Mouse (Mus musculus) E14TG2a.4 (cell line): Measurements from ENCODE around the gene Rapgef3.

Experiments used
- H3K27me3 ChIP-seq: 2 replicates; pipeline ENCODE4 v1.6.1; 2014; ENCODE audit warnings: low read length, control low read depth; ENCODE audit not compliant: insufficient read depth
- H3K36me3 ChIP-seq: 2 replicates; pipeline ENCODE4 v1.6.1; 2014; ENCODE audit warnings: low read length, control low read depth; ENCODE audit not compliant: insufficient read depth
- H3K4me1 ChIP-seq: replicated peaks from 2 replicates; pipeline ENCODE4 v1.6.1; 2014; ENCODE audit warnings: low read depth, low read length, control low read depth
- H3K4me3 ChIP-seq: replicated peaks from 2 replicates; pipeline ENCODE4 v1.5.1; 2014; ENCODE audit warnings: mild to moderate bottlenecking, low read length
- H3K9me3 ChIP-seq: 2 replicates; pipeline ENCODE4 v1.6.1; 2014; ENCODE audit warnings: low read length, control low read depth
- CTCF ChIP-seq: conservative IDR thresholded peaks from 2 replicates; pipeline ENCODE4 v1.5.1; 2014; ENCODE audit warnings: low read length
- NANOG ChIP-seq: IDR thresholded peaks from 2 replicates; pipeline ENCODE4 v1.6.1; 2014; ENCODE audit warnings: borderline replicate concordance, low read length, mixed read lengths
- POU5F1 ChIP-seq: IDR thresholded peaks from 2 replicates; pipeline ENCODE4 v1.6.1; 2014; ENCODE audit warnings: low read length, borderline replicate concordance

Gene Rapgef3

GRCm38 (mm10) chr15:97787799-97788667 is 20.3 kb upstream of the Rapgef3 start:
- H3K27me3 ChIP-seq = peaks cover 12% of the 10 kb centered on the region
- TF ChIP-seq NANOG = no peak
- no peak for TF ChIP-seq POU5F1
- TF ChIP-seq CTCF = no peak
- H3K36me3 ChIP-seq = peaks cover 17% of the 10 kb centered on the region
- H3K4me1 ChIP-seq = peaks cover 57% of the 10 kb centered on the region
- peak overlapping the region; percentile 45; the same call in 1 of the 2 replicates for H3K4me3 ChIP-seq
- H3K9me3 ChIP-seq = no peaks in the 10 kb centered on the region

GRCm38 (mm10) chr15:97787148-97787798 is 19.5 kb upstream of the Rapgef3 start:
- peaks cover 63% of the 10 kb centered on the region for H3K4me1 ChIP-seq
- H3K36me3 ChIP-seq = peaks cover 13% of the 10 kb centered on the region
- no peak for TF ChIP-seq NANOG
- no peak for TF ChIP-seq POU5F1
- no peaks in the 10 kb centered on the region for H3K9me3 ChIP-seq
- H3K4me3 ChIP-seq = peak overlapping the region; percentile 45; the same call in 1 of the 2 replicates
- peaks cover 20% of the 10 kb centered on the region for H3K27me3 ChIP-seq

- Histone ChIP-seq H3K4me3 (peak overlapping the region; percentile 45; the same call in 1 of the 2 replicates), H3K27me3 (peaks cover 25% of the 10 kb centered on the region), H3K4me1 (peaks cover 70% of the 10 kb centered on the region), H3K9me3 (no peaks in the 10 kb centered on the region), H3K36me3 (peaks cover 13% of the 10 kb centered on the region)
- TF ChIP-seq NANOG (no peak), CTCF (no peak), POU5F1 (no peak)
These were observed 18.8 kb upstream of the Rapgef3 start for GRCm38 (mm10) chr15:97786412-97787112.

GRCm38 (mm10) chr15:97785731-97786411 is 18.1 kb upstream of the Rapgef3 start:
- H3K36me3 ChIP-seq = peaks cover 6% of the 10 kb centered on the region
- H3K4me1 ChIP-seq = peaks cover 73% of the 10 kb centered on the region
- no peak overlapping the region for H3K4me3 ChIP-seq
- peaks cover 25% of the 10 kb centered on the region for H3K27me3 ChIP-seq
- no peak for TF ChIP-seq NANOG
- TF ChIP-seq POU5F1 = no peak
- no peak for TF ChIP-seq CTCF
- no peaks in the 10 kb centered on the region for H3K9me3 ChIP-seq

GRCm38 (mm10) chr15:97784561-97785161 is 16.9 kb upstream of the Rapgef3 start:
- TF ChIP-seq POU5F1 = no peak
- no peak for TF ChIP-seq NANOG
- no peak for TF ChIP-seq CTCF
- H3K36me3 ChIP-seq = no peaks in the 10 kb centered on the region

GRCm38 (mm10) chr15:97784092-97784559 is 16.4 kb upstream of the Rapgef3 start:
- no peak for TF ChIP-seq NANOG
- peak; percentile 35 for TF ChIP-seq CTCF
- TF ChIP-seq POU5F1 = no peak
- peaks cover 25% of the 10 kb centered on the region for H3K27me3 ChIP-seq
- H3K4me1 ChIP-seq = peaks cover 63% of the 10 kb centered on the region
- H3K4me3 ChIP-seq = peak overlapping the region; percentile 88
- H3K9me3 ChIP-seq = no peaks in the 10 kb centered on the region
- no peaks in the 10 kb centered on the region for H3K36me3 ChIP-seq

More at GRCm38 (mm10) chr15:97784561-97785161, 16.9 kb upstream of the Rapgef3 start:
- Histone ChIP-seq H3K27me3 (peaks cover 25% of the 10 kb centered on the region), H3K9me3 (no peaks in the 10 kb centered on the region), H3K4me3 (peak overlapping the region; percentile 88), H3K4me1 (peaks cover 66% of the 10 kb centered on the region)

- TF ChIP-seq POU5F1 (no peak), CTCF (peak; percentile 57)
- peaks cover 30% of the 10 kb centered on the region for H3K27me3 ChIP-seq
- peak overlapping the region; percentile 68 for H3K4me3 ChIP-seq
- H3K9me3 ChIP-seq = no peaks in the 10 kb centered on the region
- peaks cover 49% of the 10 kb centered on the region for H3K4me1 ChIP-seq
- H3K36me3 ChIP-seq = no peaks in the 10 kb centered on the region
These were observed 15.0 kb upstream of the Rapgef3 start for GRCm38 (mm10) chr15:97782749-97783105.
